Mouse (Mus musculus) stomach, embryonic 14.5 days (tissue): ENCODE measurements around the gene 2610028H24Rik. TPM values are rescaled to one million over a fixed set of nuclear protein-coding genes. Genes with fewer than 3 reads are reported as not detected.

Source experiments
- ATAC-seq: fragments of 200-750 bp; cut with Nextera tagmentation; 2 replicates; pipeline ENCODE4 v1.8.0; 2017; ENCODE audit warnings: low read depth, moderate TSS enrichment; ENCODE audit not compliant: insufficient number of reproducible peaks, insufficient read depth, low FRiP score
- H3K27ac ChIP-seq: fragments of 300-500 bp; sonication (generic); 2 replicates; pipeline ENCODE4 v1.5.1; 2014; ENCODE audit warnings: mild to moderate bottlenecking, low read length, moderate library complexity, mixed read lengths
- H3K27me3 ChIP-seq: fragments of 300-500 bp; sonication (generic); 2 replicates; pipeline ENCODE4 v1.6.1; 2014; ENCODE audit warnings: low read length, control low read depth, mixed read lengths; ENCODE audit not compliant: control insufficient read depth, insufficient read depth
- H3K36me3 ChIP-seq: fragments of 300-500 bp; sonication (generic); 2 replicates; pipeline ENCODE4 v1.6.1; 2014; ENCODE audit warnings: mild to moderate bottlenecking, control low read depth, low read length, moderate library complexity, mixed read lengths; ENCODE audit not compliant: control insufficient read depth, insufficient read depth
- H3K4me1 ChIP-seq: fragments of 300-500 bp; sonication (generic); 2 replicates; pipeline ENCODE4 v1.6.1; 2014; ENCODE audit warnings: low read length, control low read depth, mixed read lengths; ENCODE audit not compliant: control insufficient read depth, insufficient read depth
- H3K4me2 ChIP-seq: fragments of 300-500 bp; sonication (generic); replicated peaks from 2 replicates; pipeline ENCODE4 v1.6.1; 2014; ENCODE audit warnings: low read depth, low read length, control low read depth
- H3K4me3 ChIP-seq: fragments of 300-500 bp; sonication (generic); 2 replicates; pipeline ENCODE4 v1.5.1; 2014; ENCODE audit warnings: low read depth, low read length, control low read depth
- H3K9ac ChIP-seq: fragments of 300-500 bp; sonication (generic); replicated peaks from 2 replicates; pipeline ENCODE4 v1.6.1; 2014; ENCODE audit warnings: low read depth, mild to moderate bottlenecking, control low read depth, low read length, moderate library complexity, mixed read lengths
- H3K9me3 ChIP-seq: fragments of 300-500 bp; sonication (generic); 2 replicates; pipeline ENCODE4 v1.6.1; 2016; ENCODE audit warnings: low read depth, low read length, control low read depth; ENCODE audit not compliant: control insufficient read depth
- WGBS: fragments of 180-500 bp; shearing (Covaris S2); extraction: QIAGEN DNeasy Blood & Tissue Kit; methylation state at CpG from one replicate; pipeline ENCODE4 v1.1.7; 2014; 5-methylcytosine and 5-hydroxymethylcytosine counted together
- polyA plus RNA-seq: library from polyadenylated mRNA; unstranded; fragments of >200 nt; fragmentation: Nextera tagmentation; extraction: Ambion mirVana; gene quantifications from 2 replicates; pipeline ENCODE4 v1.2.1, GENCODE M21; 2014

Gene 2610028H24Rik
- not detected in 2 replicates for polyA plus RNA-seq

GRCm38 (mm10) chr10:76448851-76449250, at the start of gene 2610028H24Rik:
TSS of gene 2610028H24Rik (plus strand) at chr10:76449081.
- Histone ChIP-seq H3K27me3 (no peaks in the 10 kb centered on the region), H3K4me2 (no peak within 1 kb of the TSS), H3K4me3 (no peak within 1 kb of the TSS), H3K9ac (no peak within 1 kb of the TSS), H3K4me1 (no peaks in the 10 kb centered on the region), H3K36me3 (no peaks in the 10 kb centered on the region), H3K27ac (no peak within 1 kb of the TSS), H3K9me3 (no peaks in the 10 kb centered on the region)
- 67% methylated on average over 5 of the region's 5 CpGs for WGBS
- ATAC-seq: no peak

- Histone ChIP-seq H3K4me1 (no peaks in the 10 kb centered on the region), H3K36me3 (peaks cover 68% of the 10 kb centered on the region), H3K4me3 (no peak overlapping the region), H3K4me2 (no peak overlapping the region), H3K9ac (no peak overlapping the region), H3K9me3 (no peaks in the 10 kb centered on the region), H3K27ac (no peak overlapping the region), H3K27me3 (no peaks in the 10 kb centered on the region)
- no peak for ATAC-seq
- 94% methylated on average over 10 of the region's 10 CpGs for WGBS
Observed at GRCm38 (mm10) chr10:76408520-76408919, 40.4 kb upstream of the 2610028H24Rik start.

GRCm38 (mm10) chr10:76416811-76417210, 32.1 kb upstream of the 2610028H24Rik start:
- Histone ChIP-seq H3K4me1 (no peaks in the 10 kb centered on the region), H3K36me3 (peaks cover 62% of the 10 kb centered on the region), H3K4me3 (no peak overlapping the region), H3K27ac (no peak overlapping the region), H3K27me3 (no peaks in the 10 kb centered on the region), H3K4me2 (no peak overlapping the region), H3K9me3 (no peaks in the 10 kb centered on the region), H3K9ac (no peak overlapping the region)
- no peak for ATAC-seq
- 91% methylated on average over 12 of the region's 12 CpGs for WGBS

- no peaks in the 10 kb centered on the region for H3K9me3 ChIP-seq
- no peak overlapping the region for H3K27ac ChIP-seq
- peaks cover 77% of the 10 kb centered on the region for H3K36me3 ChIP-seq
- H3K4me2 ChIP-seq: no peak overlapping the region
- no peak overlapping the region for H3K4me3 ChIP-seq
- no peaks in the 10 kb centered on the region for H3K4me1 ChIP-seq
- ATAC-seq: no peak
- 95% methylated on average over 7 of the region's 7 CpGs for WGBS
- no peak overlapping the region for H3K9ac ChIP-seq
- no peaks in the 10 kb centered on the region for H3K27me3 ChIP-seq
Observed at GRCm38 (mm10) chr10:76425674-76426073, 23.2 kb upstream of the 2610028H24Rik start.

- Histone ChIP-seq H3K9me3 (no peaks in the 10 kb centered on the region), H3K4me3 (no peak overlapping the region), H3K36me3 (peaks cover 77% of the 10 kb centered on the region), H3K4me1 (no peaks in the 10 kb centered on the region), H3K27me3 (no peaks in the 10 kb centered on the region), H3K4me2 (no peak overlapping the region), H3K9ac (no peak overlapping the region), H3K27ac (no peak overlapping the region)
- 91% methylated on average over 11 of the region's 11 CpGs for WGBS
- no peak for ATAC-seq
Observed at GRCm38 (mm10) chr10:76433925-76434324, 15.0 kb upstream of the 2610028H24Rik start.

GRCm38 (mm10) chr10:76439107-76439890, 9.6 kb upstream of the 2610028H24Rik start:
- no peak overlapping the region for H3K4me2 ChIP-seq
- H3K36me3 ChIP-seq: peaks cover 27% of the 10 kb centered on the region
- H3K27ac ChIP-seq: no peak overlapping the region; the same call in 1 of the 2 replicates
- ATAC-seq: no peak
- H3K4me3 ChIP-seq: no peak overlapping the region
- WGBS: 76% methylated on average over 9 of the region's 9 CpGs
- H3K9ac ChIP-seq: no peak overlapping the region
- H3K27me3 ChIP-seq: no peaks in the 10 kb centered on the region
- H3K9me3 ChIP-seq: no peaks in the 10 kb centered on the region
- H3K4me1 ChIP-seq: no peaks in the 10 kb centered on the region

GRCm38 (mm10) chr10:76440281-76440680, 8.6 kb upstream of the 2610028H24Rik start, which contains the start of gene AC141477.1:
TSS of gene AC141477.1 (minus strand) at chr10:76440444.
- no peak within 1 kb of the TSS for H3K4me3 ChIP-seq
- H3K9me3 ChIP-seq: no peaks in the 10 kb centered on the region
- no peak within 1 kb of the TSS; the same call in 1 of the 2 replicates for H3K27ac ChIP-seq
- no peak within 1 kb of the TSS for H3K9ac ChIP-seq
- no peak within 1 kb of the TSS for H3K4me2 ChIP-seq
- H3K27me3 ChIP-seq: no peaks in the 10 kb centered on the region
- H3K4me1 ChIP-seq: no peaks in the 10 kb centered on the region
- 93% methylated on average over 17 of the region's 17 CpGs for WGBS
- ATAC-seq: no peak
- H3K36me3 ChIP-seq: peaks cover 17% of the 10 kb centered on the region

- H3K9ac ChIP-seq: peak within 1 kb of the TSS; percentile 78
- peak; percentile 98 for ATAC-seq
- H3K9me3 ChIP-seq: no peaks in the 10 kb centered on the region
- H3K4me3 ChIP-seq: peak within 1 kb of the TSS; percentile 91
- H3K27me3 ChIP-seq: no peaks in the 10 kb centered on the region
- H3K27ac ChIP-seq: peak within 1 kb of the TSS; percentile 97
- peaks cover 6% of the 10 kb centered on the region; the same call in 1 of the 2 replicates for H3K36me3 ChIP-seq
- H3K4me2 ChIP-seq: peak within 1 kb of the TSS; percentile 62
- under 1% methylated on average over 78 of the region's 78 CpGs for WGBS
- H3K4me1 ChIP-seq: no peaks in the 10 kb centered on the region
Observed at GRCm38 (mm10) chr10:76442178-76443088, 6.4 kb upstream of the 2610028H24Rik start, which contains the start of gene Pcnt. TSS of gene Pcnt (minus strand) at chr10:76442786.
